Mouse (Mus musculus) thymus, postnatal 14 days (tissue): ENCODE data around the gene Akr7a5.

Experiments
- DNase-seq: peaks from one replicate; pipeline ENCODE4 v3.0.0; 2021

The Akr7a5 gene

GRCm38 (mm10) chr4:139301780-139302179, 8.8 kb upstream of the Akr7a5 start:
- no peak for DNase-seq

- DNase-seq: no peak
Observed at GRCm38 (mm10) chr4:139302241-139302640, 8.3 kb upstream of the Akr7a5 start.

DNA sequence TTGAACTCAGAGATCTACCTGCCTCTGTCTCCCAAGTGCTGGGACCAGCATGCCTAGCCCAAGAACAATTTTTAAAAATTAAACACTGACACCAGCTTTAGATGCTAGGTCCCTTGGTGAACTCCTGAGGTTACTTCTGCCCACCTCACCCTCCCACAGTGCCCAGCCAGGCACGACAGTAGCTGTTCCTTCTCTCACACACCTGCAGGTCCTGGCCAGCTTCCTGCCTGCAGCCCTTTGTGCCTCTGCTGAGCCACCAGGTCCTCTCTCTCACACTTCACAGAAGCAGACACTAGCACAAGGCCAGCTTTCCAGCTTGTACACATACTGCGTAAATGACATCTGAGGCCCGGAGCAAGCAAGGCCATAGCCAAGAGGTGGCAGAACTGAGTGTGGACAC, 5.0 kb upstream of the Akr7a5 start:
- no peak for DNase-seq

GRCm38 (mm10) chr4:139307916-139308315, 2.6 kb upstream of the Akr7a5 start:
- no peak for DNase-seq

DNA sequence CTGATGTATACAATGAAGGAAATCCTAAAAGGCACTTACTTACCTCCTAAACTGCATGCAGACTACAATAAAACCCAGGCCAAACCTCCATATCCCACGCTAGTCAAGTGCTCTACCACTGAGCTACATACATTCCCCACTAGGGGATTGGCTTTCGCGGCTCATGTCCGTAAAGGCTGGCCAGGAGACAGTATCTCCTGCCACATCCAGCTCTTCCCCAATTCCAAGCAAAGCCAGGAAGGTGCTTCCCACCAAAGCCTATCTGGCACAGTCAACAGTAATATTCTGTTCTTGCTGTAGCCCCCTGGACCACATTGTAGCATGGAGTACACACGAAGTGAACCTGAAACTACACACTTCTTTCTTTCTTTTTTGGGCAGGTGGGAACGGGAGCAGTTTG, 893 bp upstream of the Akr7a5 start:
- no peak for DNase-seq

DNA sequence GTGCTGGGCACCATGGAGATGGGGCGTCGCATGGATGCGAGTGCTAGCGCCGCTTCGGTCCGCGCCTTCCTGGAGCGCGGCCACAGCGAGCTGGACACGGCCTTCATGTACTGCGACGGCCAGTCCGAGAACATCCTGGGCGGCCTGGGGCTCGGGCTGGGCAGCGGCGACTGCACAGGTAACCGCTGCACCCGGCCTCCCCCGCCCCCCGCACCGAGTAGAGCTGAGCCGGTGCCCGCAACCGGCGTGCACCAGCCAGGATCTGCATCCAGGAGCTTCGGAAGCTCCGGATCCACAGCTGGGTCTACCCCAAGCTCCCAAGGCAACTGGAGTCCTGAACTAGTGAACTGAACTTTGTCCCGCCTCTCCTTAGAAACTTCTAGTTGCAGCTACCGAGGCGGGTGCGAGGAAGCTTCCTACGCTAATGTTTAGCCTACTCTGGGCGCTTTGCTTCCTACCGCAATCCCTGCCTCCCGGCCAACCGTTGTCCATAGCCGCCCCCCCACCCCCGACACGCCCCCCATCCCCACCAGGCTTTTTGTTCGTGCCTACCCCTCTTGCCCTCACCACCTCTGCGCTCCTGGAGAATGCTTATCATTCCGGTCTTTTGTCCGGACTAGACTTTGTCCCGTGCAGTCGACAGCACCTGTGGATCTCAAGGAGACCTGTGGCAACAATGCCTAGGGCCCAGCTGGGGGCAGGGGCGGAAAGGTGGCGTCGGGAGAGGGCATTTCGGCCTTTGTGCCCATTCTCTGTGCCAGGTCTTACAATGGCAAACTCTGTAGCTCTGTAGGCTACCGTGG, 556 bp downstream of the Akr7a5 start:
- no peak for DNase-seq

DNA sequence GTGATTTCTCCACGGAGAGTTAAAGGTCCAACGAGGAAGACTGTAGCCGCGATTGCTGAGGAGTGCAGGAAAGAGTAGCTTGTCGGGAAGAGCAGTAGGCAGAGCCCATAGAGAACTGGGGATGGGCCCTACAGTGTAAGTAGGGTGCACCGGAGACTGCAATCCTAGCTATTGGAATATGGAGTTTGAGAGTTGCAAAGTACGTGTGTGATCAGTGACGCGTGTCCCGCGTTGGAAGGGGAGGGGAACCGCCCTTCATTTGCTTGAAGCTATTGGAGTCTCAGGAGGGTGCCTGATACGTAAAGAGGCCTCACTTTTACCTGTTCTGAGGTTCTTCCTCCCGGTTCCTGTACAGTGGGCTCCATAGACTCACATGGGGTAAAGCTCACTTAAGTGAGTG, 1.2 kb downstream of the Akr7a5 start:
- no peak for DNase-seq

GRCm38 (mm10) chr4:139312632-139313031, 2.1 kb downstream of the Akr7a5 start:
- peak; percentile 61 for DNase-seq

GRCm38 (mm10) chr4:139318449-139318848, 7.9 kb downstream of the Akr7a5 start:
- no peak for DNase-seq

GRCm38 (mm10) chr4:139319740-139320139, 9.2 kb downstream of the Akr7a5 start:
- DNase-seq: no peak

- DNase-seq: peak; percentile 90
Observed at GRCm38 (mm10) chr4:139330605-139331004, 20.1 kb downstream of the Akr7a5 start.

- no peak for DNase-seq
Observed at GRCm38 (mm10) chr4:139334631-139335295, 24.2 kb downstream of the Akr7a5 start.

DNA sequence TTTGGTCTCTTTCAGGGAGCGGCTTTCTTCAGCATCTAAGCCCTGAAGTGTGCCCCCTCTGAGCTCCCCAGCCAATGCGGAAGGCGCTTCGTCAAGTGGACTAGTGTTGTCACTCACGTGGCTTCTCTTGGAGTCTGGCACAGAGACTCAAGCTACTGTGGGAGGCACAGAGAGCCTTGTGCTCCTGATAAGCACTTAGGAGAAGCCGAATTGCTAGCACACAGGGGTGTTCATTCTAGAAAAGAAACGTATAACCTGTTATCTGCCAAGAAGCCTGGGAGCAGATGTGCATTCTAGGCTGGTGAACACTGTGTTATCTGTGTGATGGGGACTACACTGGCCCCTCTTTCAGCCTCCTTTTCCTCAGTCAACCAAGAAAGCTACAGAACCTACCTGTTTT, 25.0 kb downstream of the Akr7a5 start:
- DNase-seq: no peak

DNA sequence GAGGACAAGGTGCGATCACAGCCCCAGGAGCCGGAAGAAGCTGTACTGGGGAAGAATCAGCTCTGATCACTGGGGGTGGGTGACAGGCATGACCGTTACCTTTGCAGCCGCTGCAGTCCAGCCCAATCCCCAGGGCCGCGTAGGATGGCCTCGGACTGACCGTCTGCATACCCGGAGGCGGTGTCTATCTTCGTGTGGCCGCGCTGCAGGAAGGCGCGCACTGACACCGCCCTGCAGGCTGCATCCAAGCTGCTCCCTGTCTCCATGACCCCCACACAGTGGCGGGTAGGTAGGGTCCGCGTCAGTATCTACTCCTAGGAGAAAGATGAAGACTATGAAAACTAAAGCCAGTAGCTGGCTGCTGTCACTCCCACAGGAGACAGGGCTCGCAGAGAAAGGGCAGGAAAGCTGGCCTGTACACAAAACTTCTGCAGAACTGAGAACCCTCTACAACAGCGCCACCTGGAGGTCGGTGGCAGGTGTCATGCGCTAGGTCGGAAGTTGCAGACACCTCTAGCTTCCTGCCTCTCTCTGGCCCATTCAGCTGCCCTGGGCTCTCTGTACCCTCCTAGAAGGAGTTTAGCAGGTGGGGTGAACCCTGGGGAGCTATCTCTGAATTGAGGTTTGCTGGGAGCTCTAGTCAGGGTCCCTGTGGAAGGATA, 26.4 kb downstream of the Akr7a5 start:
- peak; percentile 85 for DNase-seq

GRCm38 (mm10) chr4:139338145-139338544, 27.6 kb downstream of the Akr7a5 start:
- DNase-seq: no peak

- DNase-seq: no peak
Observed at GRCm38 (mm10) chr4:139340835-139341234, 30.3 kb downstream of the Akr7a5 start.

DNA sequence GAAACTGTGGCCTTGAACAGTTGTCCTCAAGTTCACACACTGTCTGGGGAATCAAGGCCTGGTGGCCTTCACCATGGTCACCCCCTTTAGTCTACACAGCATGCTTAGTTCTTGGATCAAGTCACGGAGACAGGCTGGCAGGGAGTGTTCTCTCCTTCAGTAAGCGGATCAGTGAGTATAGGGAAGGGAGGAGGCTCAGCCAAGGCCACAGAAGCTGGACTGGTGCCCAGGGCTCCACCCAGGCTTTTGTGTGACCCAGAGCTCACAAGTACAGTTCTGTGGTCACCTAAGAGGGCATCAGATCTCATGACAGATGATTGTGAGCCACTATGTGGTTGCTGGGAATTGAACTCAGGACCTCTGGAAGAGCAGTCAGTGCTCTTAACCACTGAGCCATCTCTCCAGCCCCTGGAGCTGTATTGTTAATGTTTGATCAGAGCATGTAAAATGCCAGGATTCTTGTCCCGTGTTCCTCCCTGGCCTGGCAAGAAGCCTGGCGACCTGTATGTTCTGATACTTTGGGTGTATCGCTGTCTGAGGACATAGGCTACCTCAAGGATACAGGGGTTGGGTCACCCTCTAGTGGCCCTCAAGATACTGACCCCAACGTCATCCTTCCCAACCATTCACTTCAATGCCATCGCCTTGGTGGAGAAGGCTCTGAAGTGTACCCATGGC, 31.2 kb downstream of the Akr7a5 start:
- no peak for DNase-seq

DNA sequence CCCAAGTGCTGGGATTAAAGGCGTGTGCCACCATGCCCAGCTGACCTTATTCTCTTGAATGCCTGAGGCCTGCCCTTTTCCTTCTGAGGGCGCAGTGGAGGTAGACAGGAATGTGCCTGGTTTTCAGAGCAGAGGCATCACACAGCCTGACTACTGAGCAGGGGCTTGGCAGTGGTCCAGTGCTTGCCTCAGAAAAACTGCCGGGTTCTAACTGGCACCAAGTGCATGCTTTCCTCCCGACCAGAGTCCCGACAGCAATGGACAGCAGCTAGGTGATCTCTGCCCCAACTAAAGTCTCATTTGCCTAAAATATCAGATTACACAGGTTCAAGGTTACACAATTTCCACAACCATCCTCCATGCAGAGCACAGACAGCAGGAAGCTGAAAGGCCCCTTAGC, 33.2 kb downstream of the Akr7a5 start:
- no peak for DNase-seq

- no peak for DNase-seq
Observed at GRCm38 (mm10) chr4:139345416-139346019, 35.0 kb downstream of the Akr7a5 start.

DNA sequence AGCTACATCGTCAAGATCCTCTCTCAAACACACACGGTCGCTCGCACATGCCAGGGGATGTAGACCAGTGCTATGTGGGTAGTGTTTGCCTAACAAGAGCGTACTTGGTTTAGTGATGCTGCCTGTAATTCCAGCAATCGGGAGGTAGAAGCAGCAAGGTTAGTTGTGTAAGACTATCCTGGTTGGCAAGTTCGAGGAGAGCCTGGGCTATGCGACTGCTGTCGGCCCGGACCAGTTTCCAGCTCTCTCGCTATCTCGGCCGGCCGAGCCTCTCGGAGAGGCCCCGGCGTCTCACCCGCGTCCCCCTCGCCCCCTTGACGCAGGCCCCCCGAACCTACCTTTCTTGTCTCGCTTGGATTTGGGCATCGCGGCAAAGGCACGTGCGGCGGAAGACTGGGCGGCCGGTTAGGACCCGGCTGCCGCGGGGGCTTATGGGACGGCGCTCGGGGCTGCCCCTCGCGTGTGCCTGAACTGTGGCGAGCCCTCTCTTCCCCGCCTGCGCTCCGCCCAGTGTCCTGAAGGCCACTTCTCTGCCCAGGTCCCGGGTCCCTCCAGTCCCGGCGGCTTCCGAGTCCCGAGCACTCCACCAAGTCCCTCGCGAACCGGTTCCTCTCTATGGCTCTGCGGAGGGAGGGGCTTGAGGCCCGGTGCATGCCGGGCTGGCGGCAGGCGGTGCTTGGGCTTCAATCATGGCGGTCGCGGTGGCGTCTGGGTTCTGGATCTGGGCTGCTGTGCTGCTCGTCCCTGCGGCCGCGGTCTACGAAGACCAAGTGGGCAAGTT, 41.6 kb downstream of the Akr7a5 start, which contains the start of the genes Mrto4, Emc1 and Ubr4:
Gene Mrto4, minus strand, starts transcription at position 646 of the 781 bp plus-strand sequence.
Gene Emc1, plus strand, starts transcription at position 657 of the 781 bp plus-strand sequence.
Gene Ubr4, plus strand, starts transcription at position 679 of the 781 bp plus-strand sequence.
- peak; percentile 84 for DNase-seq

- DNase-seq: no peak
Observed at GRCm38 (mm10) chr4:139352832-139353231, 42.3 kb downstream of the Akr7a5 start.

GRCm38 (mm10) chr4:139357211-139357610, 46.7 kb downstream of the Akr7a5 start:
- no peak for DNase-seq
